Mouse (Mus musculus): ENCODE data around the gene Aqp2. TPM values are rescaled to one million over a fixed set of nuclear protein-coding genes. Genes with fewer than 3 reads are reported as not detected.

Aqp2 gene
- polyA plus RNA-seq, 1 experiment from 2014 or later, result not detected

DNA sequence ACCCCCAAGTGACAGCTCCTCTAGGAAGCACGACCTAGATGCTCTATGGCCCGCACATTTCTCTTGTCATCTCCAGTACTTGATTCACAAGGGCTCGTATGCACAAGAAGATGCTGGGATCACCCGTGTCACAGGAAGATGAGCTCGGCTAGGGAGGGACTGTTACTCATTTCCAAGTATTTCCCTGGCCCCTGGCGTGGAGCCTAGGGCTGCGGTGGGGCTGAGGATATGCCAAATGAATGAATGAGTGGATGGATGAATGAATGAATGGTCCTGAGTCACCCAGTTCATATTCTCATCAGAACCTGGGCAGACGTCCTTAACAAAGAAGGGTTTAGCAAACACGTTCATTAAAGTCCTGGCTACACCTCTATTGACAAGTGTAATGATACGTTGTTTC is 18.6 kb upstream of the Aqp2 start:
- H3K4me2 ChIP-seq, result no peak overlapping the region
- no peak for ATAC-seq (ENCODE audit: insufficient number of reproducible peaks, insufficient read depth, low FRiP score, low TSS enrichment, low read depth)
- H3K27ac ChIP-seq, result no peak overlapping the region
- no peaks in the 10 kb centered on the region for H3K9me3 ChIP-seq
- H3K4me1 ChIP-seq (replicated peaks), result peaks cover 8% of the 10 kb centered on the region; the same call in 1 of the 2 replicates
- no peak overlapping the region for H3K4me3 ChIP-seq (replicated peaks)
- H3K9ac ChIP-seq (replicated peaks), result no peak overlapping the region
- 77% methylated on average over 10 of the region's 10 CpGs for WGBS
- peaks cover 4% of the 10 kb centered on the region; the same call in 1 of the 2 replicates for H3K27me3 ChIP-seq
- no peaks in the 10 kb centered on the region for H3K36me3 ChIP-seq

DNA sequence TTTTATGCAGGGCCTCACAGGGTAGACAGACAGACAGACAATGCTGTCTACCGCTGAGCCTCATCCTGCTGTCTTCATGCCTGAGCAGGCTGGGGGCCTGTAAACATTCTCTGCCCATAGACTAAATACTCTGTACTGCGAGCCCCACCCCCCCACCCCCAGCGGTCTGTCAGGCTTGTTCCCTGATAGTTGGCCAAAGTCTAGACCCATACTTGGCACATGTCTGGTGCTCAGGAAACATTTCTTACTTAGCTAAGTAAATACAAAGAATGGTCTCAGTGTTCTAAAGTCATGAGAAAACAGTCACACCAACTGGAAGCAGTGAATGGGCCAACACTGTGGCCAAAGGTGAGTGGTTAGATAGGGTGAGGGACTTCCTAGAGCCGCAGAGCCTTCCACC is 11.5 kb upstream of the Aqp2 start:
- no peak overlapping the region for H3K4me2 ChIP-seq
- H3K4me1 ChIP-seq (replicated peaks), result peaks cover 8% of the 10 kb centered on the region; the same call in 1 of the 2 replicates
- peaks cover 6% of the 10 kb centered on the region; the same call in 1 of the 2 replicates for H3K9me3 ChIP-seq
- no peak overlapping the region for H3K4me3 ChIP-seq (replicated peaks)
- no peak for ATAC-seq (ENCODE audit: insufficient number of reproducible peaks, insufficient read depth, low FRiP score, low TSS enrichment, low read depth)
- 80% methylated on average over 4 of the region's 4 CpGs for WGBS
- no peaks in the 10 kb centered on the region for H3K36me3 ChIP-seq
- no peak overlapping the region for H3K9ac ChIP-seq (replicated peaks)
- H3K27ac ChIP-seq, result no peak overlapping the region
- peaks cover 4% of the 10 kb centered on the region for H3K27me3 ChIP-seq

DNA sequence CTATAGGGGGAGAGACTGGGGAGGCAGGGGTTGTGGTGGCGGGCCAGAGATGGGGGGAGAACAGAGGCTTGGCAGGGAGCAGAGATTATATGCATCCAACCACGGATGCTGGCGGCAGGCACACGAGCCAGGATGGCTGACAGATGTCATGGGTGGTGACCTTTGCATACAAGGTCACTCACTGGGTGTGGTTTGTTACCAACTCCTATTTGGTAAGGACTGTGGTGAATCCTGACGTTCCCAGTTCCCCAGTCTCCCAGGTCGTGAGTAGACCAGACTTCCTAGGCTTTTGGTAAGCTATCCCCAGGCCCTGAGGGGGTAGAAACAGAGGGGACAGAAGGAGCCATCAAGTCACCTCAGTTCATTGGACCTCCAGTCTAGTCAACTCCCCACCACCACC is 10.2 kb upstream of the Aqp2 start:
- no peaks in the 10 kb centered on the region for H3K36me3 ChIP-seq
- peaks cover 6% of the 10 kb centered on the region; the same call in 1 of the 2 replicates for H3K9me3 ChIP-seq
- no peak overlapping the region for H3K4me2 ChIP-seq
- no peak for ATAC-seq (ENCODE audit: insufficient number of reproducible peaks, insufficient read depth, low FRiP score, low TSS enrichment, low read depth)
- no peak overlapping the region for H3K9ac ChIP-seq (replicated peaks)
- peaks cover 8% of the 10 kb centered on the region; the same call in 1 of the 2 replicates for H3K4me1 ChIP-seq (replicated peaks)
- H3K27me3 ChIP-seq, result peaks cover 4% of the 10 kb centered on the region
- no peak overlapping the region for H3K27ac ChIP-seq
- WGBS, result 70% methylated on average over 6 of the region's 6 CpGs
- H3K4me3 ChIP-seq (replicated peaks), result no peak overlapping the region

DNA sequence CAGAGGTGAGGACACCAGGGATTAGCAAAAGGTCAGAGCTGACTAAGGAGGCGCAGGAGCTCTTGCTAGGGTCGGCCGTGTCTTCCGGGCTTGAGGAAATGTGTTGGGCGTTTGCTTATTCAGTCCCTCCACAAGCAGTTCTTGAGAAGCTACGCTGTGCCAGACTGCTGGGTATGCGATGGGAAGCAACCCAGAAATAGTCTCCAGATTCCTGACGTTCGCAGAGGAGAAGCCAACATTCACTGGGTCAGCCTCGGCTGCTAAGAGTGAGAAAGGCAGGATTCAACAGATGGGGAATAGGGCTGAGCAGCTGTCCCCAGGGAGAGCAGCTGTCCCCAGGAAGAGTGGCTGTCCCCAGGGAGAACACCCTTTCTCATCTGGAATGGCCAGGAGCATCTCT is 9.7 kb upstream of the Aqp2 start:
- Histone ChIP-seq H3K4me3 (replicated peaks) (no peak overlapping the region), H3K9ac (replicated peaks) (no peak overlapping the region), H3K9me3 (peaks cover 6% of the 10 kb centered on the region; the same call in 1 of the 2 replicates), H3K27me3 (peaks cover 4% of the 10 kb centered on the region), H3K4me1 (replicated peaks) (peaks cover 4% of the 10 kb centered on the region; the same call in 1 of the 2 replicates), H3K4me2 (no peak overlapping the region), H3K36me3 (no peaks in the 10 kb centered on the region), H3K27ac (no peak overlapping the region)
- 78% methylated on average over 10 of the region's 10 CpGs for WGBS
- no peak for ATAC-seq (ENCODE audit: insufficient number of reproducible peaks, insufficient read depth, low FRiP score, low TSS enrichment, low read depth)

DNA sequence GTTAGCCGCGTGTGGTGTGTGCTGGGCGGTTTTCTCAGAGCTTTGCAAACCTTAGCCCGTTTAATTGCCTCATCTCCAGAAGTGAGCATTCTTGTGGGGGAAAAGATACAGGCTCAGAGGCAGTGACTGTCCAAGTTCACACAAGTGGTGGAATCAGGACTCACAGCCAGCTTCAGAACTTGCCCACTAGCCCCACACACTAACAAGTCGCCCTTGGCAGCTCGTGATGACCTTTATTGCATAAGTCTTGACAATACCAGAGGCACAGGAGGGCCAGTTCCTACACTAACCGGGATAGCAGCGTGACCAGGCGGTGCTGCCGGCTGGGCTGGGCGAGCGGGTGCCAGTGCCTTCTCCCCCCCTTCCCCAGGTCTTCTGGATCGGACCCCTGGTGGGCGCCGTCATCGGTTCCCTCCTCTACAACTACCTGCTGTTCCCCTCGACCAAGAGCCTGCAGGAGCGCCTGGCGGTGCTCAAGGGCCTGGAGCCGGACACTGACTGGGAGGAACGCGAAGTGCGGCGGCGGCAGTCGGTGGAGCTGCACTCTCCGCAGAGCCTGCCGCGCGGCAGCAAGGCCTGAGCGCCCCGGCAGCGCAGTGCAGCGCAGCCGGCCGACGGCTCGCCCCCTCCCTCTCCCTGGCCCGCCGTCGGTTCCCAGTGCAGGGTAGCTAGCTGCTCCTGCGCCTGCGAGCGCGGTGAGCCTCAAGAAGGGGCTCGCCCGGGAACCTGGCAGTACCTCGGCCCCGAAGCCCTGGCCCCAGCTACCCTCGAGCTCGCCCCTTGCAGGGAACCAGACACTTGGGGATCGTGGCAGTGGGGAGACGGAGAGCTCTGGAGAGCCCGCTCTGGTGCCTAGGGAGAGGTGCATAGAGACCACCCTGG is 4.8 kb downstream of the Aqp2 start:
- WGBS, result 2% methylated on average over 53 of the region's 54 CpGs
- Histone ChIP-seq H3K27me3 (peaks cover 99% of the 10 kb centered on the region), H3K27ac (no peak overlapping the region), H3K4me3 (replicated peaks) (peak overlapping the region; percentile 31), H3K9ac (replicated peaks) (peak overlapping the region; percentile 45; the same call in 1 of the 2 replicates), H3K4me2 (peak overlapping the region; percentile 57), H3K36me3 (no peaks in the 10 kb centered on the region), H3K9me3 (no peaks in the 10 kb centered on the region), H3K4me1 (replicated peaks) (peaks cover 21% of the 10 kb centered on the region)
- ATAC-seq (ENCODE audit: insufficient number of reproducible peaks, insufficient read depth, low FRiP score, low TSS enrichment, low read depth), result peak; percentile 40; the same call in 1 of the 2 replicates

DNA sequence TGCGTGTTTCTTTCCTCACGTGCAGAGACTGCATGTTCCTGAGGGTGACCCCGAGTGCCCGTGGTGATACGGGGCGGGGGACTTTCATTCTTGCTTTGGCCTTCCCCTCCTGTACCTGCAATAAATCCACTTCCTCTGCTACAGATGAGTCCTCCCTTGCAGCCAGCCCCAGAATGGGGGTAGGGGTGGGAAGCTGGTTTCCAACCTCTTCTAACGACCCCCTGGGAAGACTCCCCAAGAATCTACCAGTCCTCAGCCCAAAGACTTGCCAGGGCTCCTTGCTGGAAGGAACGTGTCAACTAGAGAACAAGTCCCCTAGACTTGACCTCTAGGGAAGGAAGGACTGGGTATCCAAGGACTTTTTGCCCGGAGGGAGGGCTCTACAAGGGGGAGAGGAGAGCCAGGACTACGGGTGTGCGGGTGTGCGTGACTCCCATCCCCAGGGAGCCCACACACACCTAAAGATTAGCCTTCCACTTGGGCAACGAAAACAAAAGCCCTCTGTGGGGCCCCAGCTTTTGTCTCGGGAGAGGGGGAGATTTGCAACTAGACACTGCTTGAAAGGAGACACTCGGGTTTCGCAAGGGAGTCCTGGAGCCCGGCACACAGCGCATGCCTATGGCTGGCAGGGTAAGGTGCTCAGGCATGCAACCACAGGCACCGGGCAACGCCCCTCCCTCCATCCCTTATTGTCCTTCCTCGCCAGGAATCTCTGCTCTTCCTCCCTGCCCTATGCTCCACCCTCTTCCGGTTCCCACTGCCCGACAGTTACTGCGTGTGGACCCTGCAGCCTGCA is 5.8 kb downstream of the Aqp2 start:
- Histone ChIP-seq H3K4me1 (replicated peaks) (peaks cover 21% of the 10 kb centered on the region), H3K9me3 (no peaks in the 10 kb centered on the region), H3K4me2 (peak overlapping the region; percentile 57), H3K27ac (no peak overlapping the region), H3K9ac (replicated peaks) (no peak overlapping the region), H3K4me3 (replicated peaks) (peak overlapping the region; percentile 31), H3K36me3 (no peaks in the 10 kb centered on the region), H3K27me3 (peaks cover 100% of the 10 kb centered on the region)
- no peak; the same call in 1 of the 2 replicates for ATAC-seq (ENCODE audit: insufficient number of reproducible peaks, insufficient read depth, low FRiP score, low TSS enrichment, low read depth)
- WGBS, result 1% methylated on average over 24 of the region's 24 CpGs

DNA sequence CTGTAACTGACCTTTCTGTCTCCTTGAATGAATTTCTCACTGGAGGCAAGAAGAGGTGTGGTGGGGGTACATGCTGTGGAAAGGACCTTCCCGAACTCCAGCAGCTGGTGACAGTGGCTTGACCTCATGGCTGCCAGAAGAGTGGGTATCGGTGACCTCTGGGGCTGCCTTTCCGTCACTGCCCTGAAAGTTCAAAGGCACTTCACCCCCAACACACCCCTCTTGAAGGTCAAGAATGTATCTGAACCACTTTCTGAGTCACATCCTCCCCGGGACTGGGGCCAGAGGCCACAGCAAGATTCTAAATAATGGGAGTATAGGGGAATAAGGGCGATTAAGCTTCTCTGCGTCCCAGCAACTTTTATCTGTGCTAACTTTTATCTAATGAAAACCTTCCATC is 6.9 kb downstream of the Aqp2 start:
- no peak for ATAC-seq (ENCODE audit: insufficient number of reproducible peaks, insufficient read depth, low FRiP score, low TSS enrichment, low read depth)
- Histone ChIP-seq H3K4me3 (replicated peaks) (no peak overlapping the region), H3K9ac (replicated peaks) (no peak overlapping the region), H3K27ac (no peak overlapping the region), H3K27me3 (peaks cover 100% of the 10 kb centered on the region), H3K9me3 (no peaks in the 10 kb centered on the region), H3K36me3 (no peaks in the 10 kb centered on the region), H3K4me1 (replicated peaks) (peaks cover 25% of the 10 kb centered on the region), H3K4me2 (no peak overlapping the region)
- WGBS, result 58% methylated on average over 6 of the region's 6 CpGs

DNA sequence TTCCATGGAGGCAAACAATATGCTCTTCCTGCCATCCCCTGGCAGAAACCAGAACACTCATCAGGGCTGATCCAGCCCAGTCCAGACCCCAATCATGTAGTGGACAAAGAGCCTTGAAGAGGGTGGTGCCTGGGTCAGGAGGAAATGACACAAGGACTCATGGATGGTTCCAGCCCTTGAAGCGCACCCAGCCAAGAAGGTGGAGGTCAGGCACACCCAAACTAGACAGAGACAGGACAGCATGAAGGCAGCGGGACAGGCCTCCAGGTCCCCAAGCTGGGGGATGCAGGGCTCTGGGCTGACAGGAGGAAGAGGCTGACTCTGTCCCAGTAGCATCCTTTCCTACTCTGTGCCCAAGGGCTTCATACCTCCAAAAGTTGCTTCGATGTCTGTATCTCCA is 7.7 kb downstream of the Aqp2 start:
- Histone ChIP-seq H3K4me3 (replicated peaks) (no peak overlapping the region), H3K4me1 (replicated peaks) (peaks cover 29% of the 10 kb centered on the region), H3K4me2 (no peak overlapping the region), H3K27ac (no peak overlapping the region), H3K36me3 (no peaks in the 10 kb centered on the region), H3K9ac (replicated peaks) (no peak overlapping the region), H3K27me3 (peaks cover 100% of the 10 kb centered on the region), H3K9me3 (no peaks in the 10 kb centered on the region)
- ATAC-seq (ENCODE audit: insufficient number of reproducible peaks, insufficient read depth, low FRiP score, low TSS enrichment, low read depth), result no peak
- WGBS, result 89% methylated on average over 3 of the region's 3 CpGs

DNA sequence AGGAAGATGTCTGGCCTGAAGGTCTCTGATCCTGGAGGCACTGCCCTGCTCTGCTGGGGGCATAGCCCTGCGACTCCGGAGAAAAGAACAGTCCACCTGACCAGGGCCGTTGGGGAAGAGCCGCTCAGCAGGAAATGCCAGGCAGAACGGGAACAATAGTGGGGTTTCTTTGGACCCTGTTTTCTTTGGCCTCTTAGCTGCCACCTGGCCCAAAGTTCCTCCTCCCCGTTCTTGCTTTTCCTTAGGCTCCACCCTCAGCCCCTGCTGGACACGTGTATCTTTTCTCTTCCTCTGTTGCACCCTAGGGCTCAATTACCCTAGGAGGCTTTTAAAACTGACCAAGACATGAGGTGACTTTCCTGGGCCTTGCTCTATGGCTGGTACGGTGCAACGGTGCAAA is 10.4 kb downstream of the Aqp2 start:
- ATAC-seq (ENCODE audit: insufficient number of reproducible peaks, insufficient read depth, low FRiP score, low TSS enrichment, low read depth), result no peak
- Histone ChIP-seq H3K4me3 (replicated peaks) (no peak overlapping the region), H3K4me2 (no peak overlapping the region), H3K36me3 (no peaks in the 10 kb centered on the region), H3K27me3 (peaks cover 100% of the 10 kb centered on the region), H3K9me3 (no peaks in the 10 kb centered on the region), H3K4me1 (replicated peaks) (peaks cover 17% of the 10 kb centered on the region), H3K27ac (no peak overlapping the region), H3K9ac (replicated peaks) (no peak overlapping the region)
- WGBS, result 7% methylated on average over 9 of the region's 9 CpGs

DNA sequence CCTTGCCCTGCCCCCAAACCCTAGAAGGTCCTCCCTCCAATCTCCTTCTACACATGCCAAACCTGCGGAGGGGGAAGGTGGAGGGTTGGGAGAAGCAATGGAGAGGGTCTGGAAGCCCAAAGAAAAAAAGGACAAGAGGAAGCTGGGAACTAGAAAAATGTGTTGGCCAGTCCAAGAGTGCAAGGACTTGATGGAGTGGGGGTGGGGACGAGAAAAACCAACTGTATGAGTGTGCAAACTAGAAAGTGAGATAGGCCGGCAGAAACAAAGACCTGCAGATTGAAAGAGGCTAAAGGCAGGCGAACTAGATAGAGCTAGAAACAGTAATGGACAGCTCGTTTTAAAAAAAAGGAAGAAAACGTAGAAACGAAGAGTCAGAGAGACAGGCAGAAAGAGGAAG is 10.8 kb downstream of the Aqp2 start:
- no peak overlapping the region for H3K27ac ChIP-seq
- no peaks in the 10 kb centered on the region for H3K9me3 ChIP-seq
- H3K27me3 ChIP-seq, result peaks cover 100% of the 10 kb centered on the region
- no peak overlapping the region for H3K9ac ChIP-seq (replicated peaks)
- H3K4me1 ChIP-seq (replicated peaks), result peaks cover 13% of the 10 kb centered on the region
- H3K4me2 ChIP-seq, result no peak overlapping the region
- no peak overlapping the region for H3K4me3 ChIP-seq (replicated peaks)
- H3K36me3 ChIP-seq, result no peaks in the 10 kb centered on the region
- ATAC-seq (ENCODE audit: insufficient number of reproducible peaks, insufficient read depth, low FRiP score, low TSS enrichment, low read depth), result no peak
- WGBS, result 20% methylated on average over 7 of the region's 7 CpGs

DNA sequence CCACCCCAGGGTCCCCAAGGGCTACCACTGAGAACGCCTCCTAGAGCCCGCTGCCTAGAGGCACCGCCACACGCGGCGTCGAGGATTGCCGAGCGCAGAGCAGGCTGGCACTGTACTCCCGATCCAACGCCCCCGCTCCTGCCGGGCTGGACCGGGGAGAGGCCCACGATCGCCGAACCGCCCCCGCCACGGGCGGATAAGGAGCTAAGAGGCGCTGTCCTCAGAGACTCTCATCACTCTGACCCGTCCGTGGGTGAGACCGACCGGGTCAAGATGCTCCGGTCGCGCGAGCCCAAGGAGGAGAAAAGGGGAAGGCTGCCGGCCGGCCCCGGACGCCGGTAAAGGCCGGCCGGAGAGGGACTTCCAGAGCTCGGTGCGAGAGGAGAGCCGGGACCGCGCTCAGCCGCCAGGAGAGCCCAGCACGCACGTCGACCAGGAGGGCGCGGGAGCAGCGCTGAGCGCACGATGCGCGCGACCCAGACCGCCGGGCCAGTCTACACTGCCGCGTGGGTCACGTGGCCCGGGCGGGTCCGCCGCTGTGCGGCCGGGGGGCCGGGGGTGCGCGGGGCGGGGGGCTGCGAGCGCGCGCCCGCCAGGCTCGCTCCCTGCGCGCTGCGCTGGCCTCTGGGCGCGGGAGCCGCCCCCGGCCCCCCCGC is 11.7 kb downstream of the Aqp2 start, which contains the start of gene Aqp5:
Aqp5 (plus strand) TSS at position 354 of the 656 bp plus-strand sequence.
- WGBS, result 2% methylated on average over 64 of the region's 83 CpGs
- Histone ChIP-seq H3K27ac (no peak within 1 kb of the TSS), H3K9ac (replicated peaks) (no peak within 1 kb of the TSS), H3K27me3 (peaks cover 100% of the 10 kb centered on the region), H3K4me1 (replicated peaks) (peaks cover 8% of the 10 kb centered on the region; the same call in 1 of the 2 replicates), H3K36me3 (no peaks in the 10 kb centered on the region), H3K9me3 (no peaks in the 10 kb centered on the region), H3K4me3 (replicated peaks) (peak within 1 kb of the TSS; percentile 45), H3K4me2 (peak within 1 kb of the TSS; percentile 60)
- ATAC-seq (ENCODE audit: insufficient number of reproducible peaks, insufficient read depth, low FRiP score, low TSS enrichment, low read depth), result no peak
